Mouse (Mus musculus) layer of hippocampus, adult 9-11 months (tissue): Measurements from ENCODE around the gene Gm36176.
"Not testable (repeated sequence)": the region's sequence is repeated elsewhere in the genome, so short reads cannot be mapped to it uniquely, and the experiment has no call there.

ENCODE experiments used
- DNase-seq: peaks from one replicate; pipeline ENCODE4 v3.0.0; 2022

Gene Gm36176

GRCm38 (mm10) chr10:77846503-77846902 lies at the start of gene Gm36176:
Gene Gm36176, plus strand, starts transcription at chr10:77846803.
- DNase-seq, result no peak

DNA sequence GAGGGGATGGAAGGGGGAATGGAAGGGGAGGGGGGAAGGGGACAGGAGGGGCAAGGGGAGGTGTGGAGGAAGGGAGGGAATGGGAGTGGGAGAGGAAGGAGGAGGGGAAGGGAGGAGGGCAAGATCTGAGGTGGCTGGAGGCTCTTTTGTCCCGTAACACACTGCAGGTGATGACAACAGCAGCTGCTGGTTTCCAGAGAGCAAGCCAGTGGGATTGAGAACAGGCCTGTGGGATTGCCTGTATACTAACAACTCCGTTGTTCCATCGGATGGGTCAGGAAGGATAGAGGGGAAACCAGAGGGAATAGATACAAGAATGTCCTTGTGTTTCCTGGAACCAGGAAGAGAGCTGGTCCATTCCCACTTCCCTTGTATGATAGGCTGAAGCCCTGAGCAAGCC lies 48.9 kb upstream of the Gm36176 start:
- no peak for DNase-seq

GRCm38 (mm10) chr10:77798164-77798920 lies 48.3 kb upstream of the Gm36176 start:
- DNase-seq, result not testable (repeated sequence)

GRCm38 (mm10) chr10:77798921-77799508 lies 47.6 kb upstream of the Gm36176 start, which contains the start of gene Gm19668:
Gene Gm19668, minus strand, starts transcription at chr10:77799133.
- no peak for DNase-seq

GRCm38 (mm10) chr10:77804095-77804494 lies 42.5 kb upstream of the Gm36176 start:
- DNase-seq, result no peak

DNA sequence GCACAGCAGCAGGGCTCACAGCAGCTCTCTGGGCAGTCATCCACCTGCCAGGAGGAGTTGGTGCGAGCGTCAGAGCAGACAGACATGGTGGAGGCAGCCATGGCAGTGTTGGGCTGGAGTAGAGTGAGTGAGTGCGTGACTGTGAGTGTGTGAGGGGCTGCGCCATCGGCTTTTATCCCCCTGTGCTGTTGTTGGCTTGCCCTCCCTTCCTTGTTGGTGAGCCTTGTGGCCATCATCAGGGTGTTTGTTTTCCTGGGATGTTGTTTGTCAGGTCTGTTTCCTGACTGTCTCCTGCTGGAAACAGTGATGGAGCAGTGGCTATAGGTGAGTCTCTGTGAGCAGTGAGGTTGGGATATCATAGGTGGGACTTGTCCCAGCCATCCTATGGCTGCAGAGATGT lies 34.9 kb upstream of the Gm36176 start, which contains the start of gene Gm9507:
Gene Gm9507, minus strand, starts transcription at position 101 of the 400 bp plus-strand sequence.
- DNase-seq, result no peak

- no peak for DNase-seq
Measured at GRCm38 (mm10) chr10:77814382-77814781, 32.2 kb upstream of the Gm36176 start, which contains the start of gene Gm2696. Gene Gm2696, plus strand, starts transcription at chr10:77814682.

DNA sequence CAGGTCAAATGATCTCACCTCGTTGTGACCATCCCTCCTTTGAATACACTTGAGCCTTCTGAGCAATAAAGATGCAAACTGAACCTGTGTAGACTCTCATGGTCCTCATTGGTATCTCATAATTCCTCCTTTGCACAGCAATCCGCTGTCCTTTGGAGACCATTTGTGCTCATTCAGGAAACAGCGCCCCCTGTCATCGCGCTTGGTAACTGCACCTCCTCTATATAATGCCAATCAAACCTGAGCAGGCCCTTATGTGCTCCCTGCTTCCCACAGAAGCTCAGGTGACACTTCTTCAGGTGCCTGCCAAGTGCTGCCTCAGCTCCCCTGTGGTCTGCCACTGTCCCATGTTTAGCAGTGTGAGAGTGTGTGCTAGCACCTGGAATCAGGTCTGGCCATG lies 31.1 kb upstream of the Gm36176 start:
- DNase-seq, result no peak

- no peak for DNase-seq
Measured at GRCm38 (mm10) chr10:77818523-77818922, 28.1 kb upstream of the Gm36176 start.

GRCm38 (mm10) chr10:77819203-77819602 lies 27.4 kb upstream of the Gm36176 start:
- DNase-seq, result no peak

DNA sequence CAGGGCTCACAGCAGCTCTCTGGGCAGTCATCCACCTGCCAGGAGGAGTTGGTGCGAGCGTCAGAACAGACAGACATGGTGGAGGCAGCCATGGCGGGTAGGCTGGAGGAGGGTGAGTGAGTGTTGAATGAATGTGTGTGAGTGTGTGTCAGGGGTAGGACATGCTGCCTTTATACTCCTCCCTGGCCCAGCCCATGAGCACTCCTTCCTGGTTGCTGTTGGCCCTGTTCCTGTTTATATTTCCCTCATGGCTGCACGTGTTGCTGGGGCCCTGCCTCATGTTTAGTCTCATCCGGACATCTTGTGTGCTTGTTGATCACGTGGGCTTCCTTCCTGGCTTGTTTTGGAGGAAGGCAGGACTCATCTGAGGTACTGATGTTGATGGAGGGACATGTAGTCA lies 19.7 kb upstream of the Gm36176 start, which contains the start of gene Krtap10-4:
Gene Krtap10-4, minus strand, starts transcription at position 145 of the 400 bp plus-strand sequence.
- no peak for DNase-seq

DNA sequence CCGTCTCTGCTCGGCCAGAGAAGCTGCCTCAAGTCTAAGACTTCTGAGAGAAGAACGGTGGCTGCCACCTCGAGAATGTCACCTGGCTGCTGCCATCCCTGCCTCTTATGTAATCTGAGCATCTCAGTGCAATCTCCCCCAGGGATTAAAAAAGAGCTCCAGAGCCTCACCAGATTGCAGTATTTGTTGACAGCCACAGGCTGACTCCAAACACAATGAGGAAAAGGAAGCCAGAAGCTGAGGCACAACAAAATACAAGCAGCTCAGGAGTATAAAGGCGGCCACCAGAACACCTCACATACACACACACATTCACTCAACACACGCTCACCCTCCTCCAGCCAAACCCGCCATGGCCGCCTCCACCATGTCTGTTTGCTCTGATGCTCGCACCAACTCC lies 11.0 kb upstream of the Gm36176 start, which contains the start of gene Krtap10-10:
Gene Krtap10-10, plus strand, starts transcription at position 301 of the 400 bp plus-strand sequence.
- DNase-seq, result no peak

DNA sequence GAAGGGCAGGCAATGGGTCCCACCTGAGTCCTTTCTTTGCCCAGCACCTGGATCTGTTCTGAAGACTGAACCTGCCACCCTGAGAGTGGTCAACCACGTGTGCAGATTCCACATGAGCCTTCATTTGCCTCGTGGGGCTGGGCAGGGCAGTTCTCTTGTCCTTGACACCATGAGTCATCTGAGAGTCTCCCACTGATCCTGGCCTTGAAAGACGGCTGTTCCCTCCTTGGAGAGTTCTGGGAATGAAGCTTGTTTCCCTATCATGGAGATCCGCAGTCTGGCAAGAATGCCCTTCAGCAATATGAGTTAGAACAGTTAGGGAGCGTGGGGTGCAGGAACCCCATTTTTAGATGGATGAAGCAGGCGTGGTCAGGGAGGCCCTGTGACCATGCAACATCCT lies 7.6 kb upstream of the Gm36176 start:
- DNase-seq, result no peak

DNA sequence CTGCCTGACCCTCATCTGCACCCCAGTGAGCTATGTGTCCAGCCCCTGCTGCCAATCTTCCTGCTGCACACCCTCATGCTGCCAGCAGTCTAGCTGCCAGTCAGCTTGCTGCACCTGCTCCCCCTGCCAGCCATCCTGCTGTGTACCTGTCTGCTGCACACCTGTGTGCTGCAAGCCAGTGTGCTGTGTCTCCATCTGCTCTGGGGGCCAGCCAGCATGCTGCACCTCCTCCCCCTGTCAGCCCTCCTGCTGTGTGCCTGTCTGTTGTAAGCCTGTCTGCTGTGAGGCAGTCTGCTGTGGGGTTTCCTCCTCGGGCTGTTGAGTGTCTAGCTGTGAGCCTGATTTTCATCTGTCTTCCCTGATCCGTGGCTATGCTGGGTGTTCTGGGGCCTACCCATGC lies 358 bp downstream of the Gm36176 start:
- no peak for DNase-seq

- DNase-seq, result no peak
Measured at GRCm38 (mm10) chr10:77847538-77847937, 935 bp downstream of the Gm36176 start.

DNA sequence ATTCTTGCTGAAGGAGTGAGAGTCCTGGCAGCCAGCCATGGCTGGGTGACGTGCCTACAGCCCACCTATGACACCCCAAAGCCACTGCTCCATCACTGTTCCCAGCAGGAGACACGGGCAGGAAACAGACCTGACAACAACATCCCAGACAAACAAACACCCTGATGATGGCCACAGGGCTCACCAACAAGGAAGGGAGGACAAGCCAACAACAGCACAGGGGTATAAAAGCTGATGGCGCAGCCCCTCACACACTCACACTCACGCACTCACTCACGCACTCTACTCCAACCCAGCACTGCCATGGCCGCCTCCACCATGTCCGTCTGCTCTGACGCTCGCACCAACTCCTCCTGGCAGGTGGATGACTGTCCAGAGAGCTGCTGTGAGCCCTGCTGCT lies 6.0 kb downstream of the Gm36176 start, which contains the start of gene Gm10318:
Gene Gm10318, plus strand, starts transcription at position 301 of the 400 bp plus-strand sequence.
- DNase-seq, result no peak

- no peak for DNase-seq
Measured at GRCm38 (mm10) chr10:77861675-77862074, 15.1 kb downstream of the Gm36176 start, which contains the start of gene Gm3285. Gene Gm3285, plus strand, starts transcription at chr10:77861975.

GRCm38 (mm10) chr10:77864067-77864761 lies 17.6 kb downstream of the Gm36176 start:
- no peak for DNase-seq

- DNase-seq, result no peak
Measured at GRCm38 (mm10) chr10:77864762-77865143, 18.1 kb downstream of the Gm36176 start.

GRCm38 (mm10) chr10:77867546-77867945 lies 20.9 kb downstream of the Gm36176 start:
- no peak for DNase-seq

GRCm38 (mm10) chr10:77869651-77870050 lies 23.0 kb downstream of the Gm36176 start:
- DNase-seq, result no peak

DNA sequence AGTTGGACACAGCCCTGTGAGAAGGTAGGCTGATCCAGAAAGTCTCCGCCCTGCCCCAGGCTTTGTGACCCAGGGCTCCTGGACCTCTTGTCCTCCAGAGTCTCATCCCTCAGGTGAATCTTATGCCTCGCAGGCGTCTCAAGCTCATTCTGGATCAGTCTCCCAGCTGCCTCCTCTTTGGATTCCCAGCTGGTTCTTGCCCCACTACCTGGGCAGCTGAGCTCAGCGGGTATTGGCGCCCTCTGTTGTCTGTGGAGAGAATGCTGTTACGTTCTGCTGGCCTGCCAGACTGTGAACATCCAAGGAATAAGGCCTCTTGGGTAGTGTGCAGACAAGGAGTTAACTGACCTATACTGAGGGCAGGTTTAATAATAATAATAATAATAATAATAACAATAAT lies 32.4 kb downstream of the Gm36176 start:
- DNase-seq, result no peak

GRCm38 (mm10) chr10:77880305-77880704 lies 33.7 kb downstream of the Gm36176 start:
- DNase-seq, result peak; percentile 49
